Mouse (Mus musculus): ENCODE results near the gene Mustn1.

The Mustn1 gene

DNA sequence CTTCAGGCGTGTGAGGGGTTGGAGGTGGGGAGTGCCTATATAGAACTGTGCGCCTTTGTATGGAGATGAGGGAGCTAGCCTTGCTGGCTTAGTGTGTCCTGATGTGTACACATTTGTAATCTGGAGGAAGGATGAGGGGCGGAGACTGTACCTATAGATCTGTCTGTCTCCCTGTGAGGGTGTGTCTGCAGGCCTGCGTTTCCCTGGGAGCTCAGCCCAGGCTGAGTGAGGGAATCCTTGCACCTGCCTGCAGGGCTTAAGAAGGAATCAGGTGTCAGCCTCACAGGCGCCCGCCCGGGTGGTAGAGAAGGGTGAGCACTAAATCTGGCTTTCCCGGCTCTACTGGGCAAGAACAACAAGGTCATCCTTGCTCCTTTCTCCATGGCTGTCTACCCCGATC, 794 bp downstream of the Mustn1 start:
- in situ Hi-C loops (cut with MboI, MseI), result no loop called here

DNA sequence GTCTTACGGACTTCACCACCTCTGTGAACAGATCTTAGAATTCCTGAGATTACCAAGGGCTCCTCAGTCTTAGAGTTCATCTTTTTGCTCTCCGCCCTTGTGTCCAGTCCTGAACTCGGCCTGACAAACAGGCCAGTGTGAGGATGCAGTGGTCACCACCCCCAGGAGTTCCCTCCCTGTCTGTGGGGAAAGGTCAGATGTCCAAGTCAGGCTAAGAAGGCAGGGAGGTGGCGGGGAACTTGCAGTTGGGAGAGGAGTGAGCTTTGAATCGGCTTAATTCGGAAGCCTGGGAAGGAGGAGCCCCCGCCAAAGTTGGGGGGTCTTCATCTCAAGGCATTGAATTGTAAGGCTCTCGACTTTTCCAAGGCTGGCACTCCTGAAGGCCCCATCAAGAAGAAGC, 1.3 kb downstream of the Mustn1 start:
- in situ Hi-C loops (cut with MboI, MseI), result no loop called here

DNA sequence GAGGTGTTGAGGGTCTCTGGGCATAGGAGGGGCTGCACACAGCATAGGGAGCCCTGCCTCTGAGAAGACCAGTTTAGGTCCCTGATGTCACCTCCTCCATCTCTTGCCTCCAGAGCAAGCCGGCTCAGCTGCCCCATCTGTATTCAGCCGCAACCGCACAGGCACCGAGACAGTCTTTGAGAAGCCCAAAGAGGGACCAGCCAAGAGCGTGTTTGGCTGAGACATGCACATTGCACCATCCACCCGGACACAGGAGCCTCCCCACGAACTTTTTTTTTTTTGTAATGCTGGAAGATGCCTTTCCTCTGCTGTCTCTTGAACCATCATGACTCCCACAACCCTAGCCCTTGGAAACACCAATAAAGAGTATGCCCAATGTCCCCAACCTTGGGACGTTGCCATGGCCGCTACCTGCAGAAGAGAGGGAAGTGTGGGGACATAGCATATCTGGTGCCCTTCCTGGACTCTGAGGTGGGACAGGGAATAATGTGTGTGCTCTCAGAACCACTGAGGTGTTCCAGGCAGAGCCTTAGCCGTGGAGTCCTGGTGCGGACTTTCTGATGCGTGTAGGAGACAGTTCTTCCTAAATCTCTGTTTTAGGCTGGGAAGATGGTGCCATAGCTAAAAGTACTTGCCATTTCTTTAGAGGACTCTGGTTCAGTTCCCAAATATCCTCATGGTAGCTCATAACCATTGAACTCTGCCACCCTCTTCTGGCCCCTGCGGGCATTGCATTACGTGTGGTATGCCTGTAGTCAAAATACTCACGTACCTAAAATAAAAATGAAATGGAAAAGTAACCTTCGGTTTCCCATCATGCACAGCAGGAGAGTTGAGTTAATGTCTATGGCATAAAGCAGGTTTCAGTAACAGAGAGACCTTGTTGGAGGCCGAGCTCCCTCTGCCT, 2.1 kb downstream of the Mustn1 start:
- in situ Hi-C loops (cut with MboI, MseI), result no loop called here

DNA sequence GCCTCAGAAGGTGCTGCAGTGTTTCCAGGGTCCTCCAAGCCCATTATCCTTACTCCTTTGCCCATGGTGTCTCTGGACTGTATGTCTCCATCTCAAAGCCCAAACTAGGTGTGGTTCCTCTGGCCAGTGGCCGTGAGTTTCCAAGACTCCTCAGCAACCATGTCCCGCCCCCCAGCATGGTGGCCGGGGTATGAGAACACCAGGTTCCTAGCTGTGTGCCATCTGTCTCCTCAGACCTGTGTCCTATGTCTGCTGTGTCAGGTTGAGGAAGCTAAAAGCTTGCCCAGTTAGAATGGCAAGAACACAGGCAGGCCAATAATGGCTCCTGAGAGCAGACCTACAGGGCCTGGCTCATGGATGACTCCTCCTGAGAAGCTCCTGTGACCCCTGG, 2.7 kb downstream of the Mustn1 start:
- in situ Hi-C loops (cut with MboI, MseI), result no loop called here

DNA sequence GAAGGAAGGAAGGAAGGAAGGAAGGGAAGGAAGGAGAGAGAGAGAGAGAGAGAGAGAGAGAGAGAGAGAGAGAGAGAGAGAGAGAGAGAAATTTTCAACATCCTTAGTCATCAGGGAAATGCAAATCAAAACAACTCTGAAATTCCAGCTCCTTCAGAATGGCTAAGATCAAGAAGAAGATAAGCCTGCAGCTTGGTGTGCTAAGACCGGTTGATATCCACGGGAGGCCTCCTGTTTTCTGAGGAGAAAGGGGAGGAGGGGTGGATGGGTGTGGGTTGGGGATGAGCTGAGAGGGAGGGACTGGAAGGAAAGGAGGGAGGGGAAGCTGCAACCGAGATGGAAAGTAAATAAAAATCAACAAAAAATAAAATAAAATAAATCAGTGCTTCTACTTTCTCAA, 6.3 kb downstream of the Mustn1 start:
- in situ Hi-C loops (cut with MboI, MseI), result no loop called here

DNA sequence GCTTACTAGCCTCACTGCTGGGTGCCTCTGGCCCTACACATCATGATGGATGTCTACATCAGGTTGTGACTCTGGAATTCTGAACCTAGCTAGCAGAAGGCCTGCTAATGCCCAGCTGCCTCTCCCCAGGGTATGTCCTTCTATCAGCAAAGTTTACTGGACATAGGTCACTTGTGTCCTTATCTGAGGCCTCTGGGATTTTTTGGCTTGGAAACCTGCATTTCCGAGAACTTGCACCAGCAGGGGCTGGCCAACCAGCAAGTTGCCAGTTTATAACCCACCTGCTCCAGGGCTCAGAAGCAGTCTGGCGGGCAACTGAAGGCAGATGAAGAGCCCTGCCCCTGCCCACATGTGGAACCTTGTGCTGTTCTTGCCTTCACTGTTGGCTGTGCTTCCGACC, 7.2 kb downstream of the Mustn1 start, which contains the start of gene Itih4:
Gene Itih4, plus strand, starts transcription at position 273 of the 400 bp plus-strand sequence.
- in situ Hi-C loops (cut with MboI, MseI), result no loop called here

DNA sequence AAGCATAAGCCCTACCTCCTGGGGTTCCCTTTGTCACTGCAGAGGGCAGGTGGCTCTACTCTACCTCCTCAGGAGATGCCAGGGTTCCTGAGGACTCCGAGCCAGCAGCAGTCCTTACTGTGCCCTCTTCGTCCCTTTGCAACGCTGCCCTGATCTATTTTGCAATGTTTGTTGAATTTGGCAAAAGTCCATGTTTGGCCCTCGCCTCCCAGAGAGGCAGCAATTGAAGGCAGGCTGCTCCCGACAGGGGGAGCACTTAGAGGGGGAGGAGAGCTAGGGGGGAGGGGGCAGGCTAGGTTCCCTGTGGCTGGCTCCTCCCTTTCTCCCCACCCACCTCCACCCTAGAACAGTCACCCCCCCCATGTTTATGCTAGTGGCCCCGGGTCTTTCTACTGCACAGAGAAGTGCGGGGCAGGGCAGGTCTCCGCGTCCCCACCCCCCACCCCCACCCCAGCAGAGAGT, 9.3 kb downstream of the Mustn1 start:
- in situ Hi-C loops (cut with MboI, MseI), result no loop called here

DNA sequence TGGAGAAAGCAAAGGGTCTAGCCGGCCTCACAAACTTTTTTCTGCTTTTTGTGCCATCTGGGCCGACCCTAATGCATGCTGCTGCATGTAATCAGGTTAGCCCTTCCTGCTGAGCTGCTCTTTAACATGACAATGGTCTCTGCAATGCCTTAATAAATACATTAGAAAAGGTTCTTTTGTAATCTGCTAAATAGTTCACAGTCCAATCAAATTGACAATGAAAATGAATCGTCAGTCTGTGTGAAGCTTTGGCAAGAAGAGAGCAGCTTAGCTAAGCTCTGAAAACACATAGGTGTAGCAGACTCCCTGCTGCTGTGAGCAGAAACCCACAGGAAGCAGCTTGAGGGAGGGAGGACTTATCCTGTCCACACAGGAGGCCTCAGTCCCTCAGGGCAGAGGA, 21.0 kb downstream of the Mustn1 start:
- in situ Hi-C loops (cut with MboI, MseI), result no loop called here

DNA sequence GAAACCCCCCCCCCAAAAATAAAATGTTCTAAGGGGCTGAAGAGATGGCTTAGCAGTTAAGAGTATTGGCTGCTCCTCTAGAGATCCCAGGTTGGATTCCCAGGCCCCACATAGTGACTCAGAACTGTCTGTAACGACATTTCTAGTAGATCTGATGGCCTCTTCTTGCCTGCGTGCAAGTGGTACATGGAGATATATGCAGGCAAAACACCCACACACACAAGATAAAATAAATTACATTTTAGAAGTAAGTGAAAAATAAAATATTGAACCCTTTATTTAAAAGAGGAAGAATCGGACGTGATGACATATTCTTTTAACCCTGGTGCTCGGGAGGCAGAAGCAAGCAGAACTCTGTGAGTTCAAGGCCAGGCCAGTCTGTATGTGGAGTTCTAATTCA, 23.6 kb downstream of the Mustn1 start:
- in situ Hi-C loops (cut with MboI, MseI), result no loop called here

DNA sequence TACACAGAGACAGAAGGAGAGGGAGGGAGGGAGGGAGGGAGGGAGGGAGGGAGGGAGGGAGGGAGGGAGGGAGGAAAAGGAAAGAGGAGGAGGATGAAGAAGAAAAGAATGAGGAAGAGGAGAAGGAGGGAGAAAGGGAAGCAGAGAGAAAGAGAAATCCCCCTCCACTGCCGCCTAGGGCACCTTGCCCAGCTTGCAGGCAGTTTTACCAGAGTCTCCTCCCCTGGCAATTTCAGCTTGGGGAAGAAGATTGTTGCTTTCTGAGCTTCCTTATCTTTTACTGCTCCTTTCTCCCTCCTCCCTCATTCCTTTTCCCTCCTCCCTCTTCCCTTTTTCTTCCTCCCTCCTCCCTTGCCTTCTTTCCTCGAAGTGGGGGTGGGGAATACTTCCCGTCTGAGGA, 24.0 kb downstream of the Mustn1 start:
- in situ Hi-C loops (cut with MboI, MseI), result no loop called here

DNA sequence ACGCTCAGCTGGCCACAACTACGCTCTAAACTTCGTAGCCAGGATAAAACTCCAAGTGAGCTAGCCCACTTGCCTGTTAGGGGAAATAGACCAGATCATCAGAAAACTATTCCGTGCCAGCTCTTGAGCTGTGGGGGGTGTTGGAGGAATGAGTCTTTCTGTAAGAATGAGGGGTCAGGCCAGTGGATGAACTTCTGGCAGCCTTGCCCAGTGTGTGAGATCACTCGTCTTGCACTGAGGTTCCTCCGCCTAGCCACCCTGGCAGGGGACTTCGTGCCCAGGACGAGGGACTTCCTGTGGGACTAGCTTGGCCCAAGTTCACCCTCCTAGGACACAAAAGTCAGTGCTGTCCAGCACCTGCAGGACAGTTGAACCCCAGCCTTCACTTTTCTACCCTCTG, 25.3 kb downstream of the Mustn1 start:
- in situ Hi-C loops (cut with MboI, MseI), result no loop called here

DNA sequence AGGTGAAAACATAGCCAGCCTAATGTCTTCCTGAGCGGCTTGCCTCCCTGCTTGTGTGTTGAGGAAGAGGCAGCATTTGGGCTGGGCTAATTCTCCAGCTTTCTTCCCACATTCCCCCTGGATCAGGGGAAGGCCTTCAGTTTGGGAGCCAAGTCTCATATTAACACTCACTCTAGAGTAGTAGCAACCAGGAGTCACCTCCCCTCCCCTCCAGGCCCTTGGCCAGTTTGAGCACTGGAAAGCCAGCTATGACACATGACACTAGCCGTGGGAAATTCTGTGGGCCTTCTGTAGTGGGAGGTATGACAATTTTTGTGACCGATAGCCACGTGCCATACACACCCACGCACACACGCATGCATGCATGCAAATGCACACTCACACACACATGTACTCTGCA, 27.0 kb downstream of the Mustn1 start:
- in situ Hi-C loops (cut with MboI, MseI), result no loop called here

DNA sequence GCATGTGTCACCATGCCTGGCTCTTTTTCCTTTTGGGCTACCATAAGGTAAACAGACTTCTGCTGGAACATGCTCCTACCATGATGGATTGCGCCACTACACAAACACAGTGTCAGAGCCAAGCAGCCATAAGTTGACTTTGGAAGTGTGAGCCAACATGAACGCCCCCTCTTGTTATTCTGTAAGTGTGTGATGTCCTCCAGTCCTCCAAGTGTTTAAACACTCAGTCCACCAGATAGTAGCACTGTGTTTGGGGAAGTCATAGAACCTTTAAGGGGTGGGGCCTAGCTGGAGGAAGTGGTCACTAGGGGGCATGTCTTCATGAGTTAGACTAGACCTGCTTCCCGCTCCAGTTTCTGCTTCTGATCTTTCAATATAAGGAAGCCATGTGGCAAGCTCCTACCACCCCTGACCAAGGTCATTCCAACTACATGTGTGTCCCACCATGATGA, 28.8 kb downstream of the Mustn1 start:
- in situ Hi-C loops (cut with MboI, MseI), result no loop called here

DNA sequence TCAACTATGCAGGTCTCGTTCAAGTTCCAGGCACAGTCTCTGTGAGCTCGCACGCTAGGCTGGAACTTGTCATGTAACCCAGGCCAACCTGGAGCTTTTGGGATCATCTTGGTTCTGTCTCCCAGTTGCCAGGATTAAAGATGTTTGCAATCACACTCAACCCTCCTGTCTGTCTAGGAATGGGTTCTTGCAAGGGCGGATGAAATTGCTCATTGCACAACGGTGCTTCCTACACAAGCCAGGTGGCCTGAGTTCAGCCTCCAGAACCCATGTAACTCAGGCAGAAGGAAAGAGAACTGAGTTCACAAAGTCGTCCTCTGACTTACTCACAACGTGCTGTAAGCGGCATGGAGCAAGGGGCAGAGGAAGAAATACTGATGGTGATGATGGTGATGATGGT, 32.1 kb downstream of the Mustn1 start:
- in situ Hi-C loops (cut with MboI, MseI), result no loop called here

DNA sequence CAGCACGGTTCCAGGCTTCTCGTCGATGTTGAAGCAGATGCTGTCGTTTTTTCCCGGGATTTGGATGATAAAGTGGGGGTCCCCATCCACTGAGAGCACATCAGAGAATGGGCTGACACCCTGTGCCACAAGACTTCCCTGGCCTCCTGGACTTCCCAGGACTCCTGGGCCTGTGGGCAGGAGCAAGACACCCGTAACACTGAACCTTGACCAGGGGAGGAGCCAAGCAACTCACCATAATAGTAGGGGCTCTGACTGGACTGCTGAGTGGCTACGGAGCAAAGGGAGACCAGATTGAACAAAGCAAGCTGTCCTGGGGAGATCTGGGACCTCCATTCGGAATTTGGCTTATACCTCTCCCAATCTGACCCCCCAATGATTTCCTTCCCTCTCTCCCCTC, 33.6 kb downstream of the Mustn1 start:
- in situ Hi-C loops (cut with MboI, MseI), result no loop called here

DNA sequence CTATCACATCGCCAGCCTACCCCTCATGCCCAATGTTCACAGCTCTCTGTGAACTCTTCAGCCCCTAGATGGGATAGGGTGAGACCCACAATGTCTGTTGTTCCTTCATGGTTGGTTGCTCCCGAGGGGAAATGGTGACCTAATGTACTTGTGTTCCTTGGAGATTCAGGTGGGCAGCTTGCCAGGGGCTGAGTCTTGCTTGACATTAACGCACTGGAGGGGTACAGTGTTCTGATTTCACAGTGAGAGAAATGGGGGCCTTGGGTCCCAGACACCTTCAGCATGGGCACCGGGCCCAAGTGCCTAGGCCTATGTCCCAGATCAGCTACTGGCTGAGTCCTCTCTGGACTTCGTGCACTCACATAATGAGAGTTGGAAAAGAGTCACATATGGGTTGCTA, 34.4 kb downstream of the Mustn1 start:
- in situ Hi-C loops (cut with MboI, MseI), result no loop called here

DNA sequence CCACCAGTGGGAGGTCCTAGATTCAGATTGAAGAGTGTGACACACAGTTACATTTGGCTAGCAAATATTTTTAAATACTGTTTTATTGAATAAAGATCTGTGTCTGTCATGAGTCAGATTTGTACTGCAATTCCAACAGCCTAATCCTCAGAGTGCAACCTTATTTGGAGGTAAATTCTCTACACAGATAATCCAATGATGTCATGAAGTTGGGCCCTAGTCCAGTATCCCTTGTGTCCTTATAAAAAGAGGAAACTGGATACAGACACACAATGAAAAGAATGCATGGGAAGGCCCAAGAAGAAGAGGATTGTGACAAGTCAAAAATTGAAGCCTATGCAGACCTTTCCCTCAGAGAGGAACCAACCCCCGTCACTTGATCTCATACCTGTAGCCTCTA, 37.5 kb downstream of the Mustn1 start:
- in situ Hi-C loops (cut with MboI, MseI), result no loop called here

DNA sequence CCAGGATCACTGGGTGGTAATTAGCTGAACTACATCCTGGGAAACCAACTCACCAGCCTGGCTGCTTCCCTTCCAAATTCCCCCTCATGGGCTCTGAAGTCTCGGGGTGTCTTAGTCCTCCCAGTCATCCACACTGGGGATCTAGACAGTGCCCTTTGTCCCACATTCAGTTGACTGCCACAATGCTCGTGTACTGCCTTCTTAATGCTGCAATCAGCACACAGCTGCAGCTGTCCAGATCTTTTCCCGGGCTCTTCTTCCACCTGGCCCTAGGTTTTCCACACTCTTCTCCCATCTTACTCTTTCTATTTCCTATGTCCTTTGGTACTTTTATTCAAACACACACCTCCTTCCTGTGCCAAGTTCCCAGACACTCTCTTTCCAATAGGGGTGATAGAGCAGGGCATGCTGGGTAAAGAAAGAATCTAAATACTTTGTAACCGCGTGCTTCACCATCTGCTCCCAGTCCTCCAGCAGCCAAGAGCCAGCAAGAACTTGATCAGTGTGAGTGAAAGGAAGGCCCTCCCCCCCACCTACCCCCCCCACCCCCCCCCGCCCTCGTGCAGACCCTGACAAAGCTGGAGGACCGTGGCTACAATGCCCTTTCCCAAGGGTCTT, 43.2 kb downstream of the Mustn1 start:
- in situ Hi-C loops (cut with MboI, MseI), result no loop called here

DNA sequence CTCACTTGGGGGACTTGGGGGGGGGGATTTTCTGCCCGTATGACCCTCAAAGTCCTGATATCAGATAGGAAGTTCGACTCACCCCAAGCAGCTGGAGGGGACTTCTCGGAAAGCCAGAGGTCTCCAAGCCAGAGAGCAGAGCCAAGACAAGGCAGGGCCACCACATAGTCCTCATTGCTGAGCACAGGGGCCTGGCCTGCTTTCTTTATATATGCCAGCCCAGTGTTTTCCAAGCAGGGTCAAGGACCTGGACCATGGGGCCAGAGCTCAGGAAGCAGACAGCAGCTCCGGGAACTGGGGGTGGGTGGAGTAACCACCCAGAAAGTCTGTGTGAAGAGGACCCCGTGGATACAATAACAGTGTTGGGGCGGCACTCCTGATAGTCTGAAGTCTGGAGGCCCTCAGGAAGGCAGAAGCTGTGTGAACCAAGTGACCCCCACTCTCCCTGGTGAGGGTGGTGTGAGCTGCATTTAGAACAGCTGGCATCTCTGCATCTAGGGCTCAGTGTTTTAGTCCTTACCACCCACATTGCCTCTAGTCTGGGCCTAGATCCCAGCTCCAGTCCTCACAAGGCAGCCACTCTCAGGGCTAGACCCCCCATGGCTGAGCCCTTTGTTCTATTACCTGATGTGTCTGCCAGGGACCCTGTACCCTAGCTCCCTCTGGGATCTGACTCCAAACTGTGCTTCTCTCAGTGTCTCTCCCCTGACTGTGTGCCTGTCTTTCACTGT, 44.5 kb downstream of the Mustn1 start, which contains the start of gene Itih3:
Gene Itih3, minus strand, starts transcription at position 386 of the 731 bp plus-strand sequence.
- in situ Hi-C loops (cut with MboI, MseI), result no loop called here

DNA sequence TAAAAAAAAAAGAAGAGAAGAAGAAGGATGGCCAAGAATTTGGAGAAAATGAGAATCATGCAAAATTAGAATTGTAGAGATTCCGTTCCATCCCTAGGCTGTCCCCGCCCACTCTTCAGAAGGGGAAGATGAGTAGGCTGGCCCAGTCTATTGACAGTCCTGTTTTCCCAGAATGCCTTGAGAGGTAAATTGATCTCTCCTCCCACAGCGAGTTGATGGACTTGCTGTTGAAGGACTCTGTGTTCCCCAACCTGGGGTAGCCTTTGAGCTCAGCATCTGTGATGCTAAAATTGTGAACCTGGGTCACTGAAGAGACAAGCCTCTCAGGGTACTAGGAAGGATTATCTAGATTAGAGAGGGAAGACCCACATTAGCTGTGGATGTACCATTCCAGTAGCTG, 46.5 kb downstream of the Mustn1 start:
- in situ Hi-C loops (cut with MboI, MseI), result no loop called here

DNA sequence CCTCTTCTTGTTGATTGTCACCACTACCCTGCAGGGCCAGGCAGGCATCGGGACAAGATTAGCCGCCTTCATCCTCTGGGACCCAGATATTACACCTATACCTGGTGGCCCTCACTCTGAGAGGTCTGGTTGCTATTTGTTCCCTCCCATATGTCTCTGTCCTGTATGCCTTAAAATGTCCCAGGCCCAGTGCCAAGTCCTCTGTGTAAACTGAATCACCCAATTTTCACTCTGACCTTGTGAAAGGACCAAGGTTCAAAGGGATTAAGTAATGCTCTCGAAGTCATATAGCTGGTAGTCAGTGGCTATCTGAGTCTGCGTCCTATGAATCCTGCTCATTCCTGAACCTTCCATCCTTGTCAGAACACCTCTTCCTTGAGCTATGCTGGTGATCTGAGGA, 51.4 kb downstream of the Mustn1 start:
- in situ Hi-C loops (cut with MboI, MseI), result no loop called here

All from T-helper 1 cell (primary cell).